Mouse (Mus musculus): ENCODE results near the gene Gdf9. TPM values are rescaled to one million over a fixed set of nuclear protein-coding genes. Genes with fewer than 3 reads are reported as not detected.

Gene Gdf9
- polyA plus RNA-seq, 1 experiment from 2014 or later = 0.89 TPM

DNA sequence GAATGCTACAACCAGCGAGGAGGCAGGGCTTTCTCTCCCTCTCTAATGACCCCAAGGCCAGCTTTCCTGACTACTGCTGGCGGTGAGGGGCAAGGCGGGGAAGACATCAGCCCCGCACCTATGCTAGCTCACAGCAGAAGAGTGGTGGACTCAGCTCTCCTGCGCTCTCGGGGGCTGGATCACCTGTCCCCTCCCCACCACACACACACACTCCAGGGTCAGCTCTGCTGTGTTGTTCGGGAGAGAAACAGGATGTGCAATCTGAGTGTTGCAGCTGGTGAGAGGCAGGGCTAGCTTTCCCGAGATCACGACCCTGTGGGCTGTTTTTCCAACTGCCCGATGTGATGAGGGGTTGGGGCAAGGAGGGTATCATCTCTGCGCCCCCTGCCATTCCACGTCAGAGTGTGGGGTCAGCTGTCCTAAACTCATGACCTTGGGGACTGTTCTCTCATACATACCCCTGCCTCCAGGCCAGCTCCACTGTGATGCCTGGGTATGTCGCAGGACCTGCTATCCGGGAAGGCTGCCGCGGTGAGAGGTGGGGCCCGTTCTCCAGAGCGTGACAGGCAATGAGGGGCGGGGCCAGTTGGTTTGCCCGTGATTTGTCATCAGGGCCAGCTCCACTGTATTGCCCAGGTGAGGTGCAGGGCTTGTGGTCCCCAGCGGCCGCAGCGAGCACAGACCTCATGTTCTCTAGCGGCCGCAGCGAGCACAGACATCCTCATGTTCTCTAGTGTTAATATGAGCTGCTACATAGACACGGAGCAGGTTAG is 56.2 kb downstream of the Gdf9 start:
- no peak overlapping the region for H3K27ac ChIP-seq (ENCODE audit: low read depth, low read length)
- peak overlapping the region; percentile 56 for H3K4me2 ChIP-seq
- H3K36me3 ChIP-seq (ENCODE audit: control insufficient read depth, insufficient read depth, low read length) = no peaks in the 10 kb centered on the region
- 13% methylated on average over 27 of the region's 27 CpGs for WGBS
- no peak; the same call in 1 of the 2 replicates for ATAC-seq (replicated peaks; ENCODE audit: low FRiP score)
- H3K9me3 ChIP-seq (ENCODE audit: control insufficient read depth, low read length) = no peaks in the 10 kb centered on the region
- no peak for DNase-seq (ENCODE audit: low spot score)
- peaks cover 13% of the 10 kb centered on the region for H3K27me3 ChIP-seq (replicated peaks; ENCODE audit: control insufficient read depth, insufficient read depth, low read length)
- H3K9ac ChIP-seq (ENCODE audit: low read depth, low read length) = no peak overlapping the region
- H3K4me1 ChIP-seq (replicated peaks; ENCODE audit: control insufficient read depth, insufficient read depth, low read length) = peaks cover 19% of the 10 kb centered on the region
- H3K4me3 ChIP-seq (ENCODE audit: low read depth, low read length) = peak overlapping the region; percentile 10; the same call in 1 of the 2 replicates

Small RNAs within 50 kb of the gene (microRNA-seq; reads per million reads assigned to microRNA genes)
- gene Mir6920 (ENCODE audit: borderline number of aligned reads) = not detected

Other genes with a start within 250 kb of the Gdf9 start
- gene Hspa4, start 130.6 kb upstream of the Gdf9 start, polyA plus RNA-seq (2014; fragmentation: Nextera tagmentation; extraction: Ambion mirVana) = 154 and 166 TPM in 2 replicates
- 36.7 and 37.9 TPM in 2 replicates for gene Zcchc10, start 106.3 kb upstream of the Gdf9 start, polyA plus RNA-seq (2014; fragmentation: Nextera tagmentation; extraction: Ambion mirVana)
- 16.5 and 17.3 TPM in 2 replicates for gene Aff4, start 80.2 kb upstream of the Gdf9 start, polyA plus RNA-seq (2014; fragmentation: Nextera tagmentation; extraction: Ambion mirVana)
- 5.1 and 6.5 TPM in 2 replicates for gene Leap2, start 7.9 kb upstream of the Gdf9 start, polyA plus RNA-seq (2014; fragmentation: Nextera tagmentation; extraction: Ambion mirVana)
- gene Uqcrq, start 192 bp upstream of the Gdf9 start, polyA plus RNA-seq (2014; fragmentation: Nextera tagmentation; extraction: Ambion mirVana) = 746 and 848 TPM in 2 replicates
- 0.10 TPM in 1 of 2 replicates, not detected in the other for gene Gm10447, start 26.1 kb downstream of the Gdf9 start, polyA plus RNA-seq (2014; fragmentation: Nextera tagmentation; extraction: Ambion mirVana)
- 2.6 and 2.7 TPM in 2 replicates for gene Shroom1, start 26.2 kb downstream of the Gdf9 start, polyA plus RNA-seq (2014; fragmentation: Nextera tagmentation; extraction: Ambion mirVana)
- gene Gm9837, start 39.5 kb downstream of the Gdf9 start, polyA plus RNA-seq (2014; fragmentation: Nextera tagmentation; extraction: Ambion mirVana) = not detected in 2 replicates
- not detected in 2 replicates for gene Gm9945, start 49.1 kb downstream of the Gdf9 start, polyA plus RNA-seq (2014; fragmentation: Nextera tagmentation; extraction: Ambion mirVana)
- 1.1 and 1.5 TPM in 2 replicates for gene Sowaha, start 49.3 kb downstream of the Gdf9 start, polyA plus RNA-seq (2014; fragmentation: Nextera tagmentation; extraction: Ambion mirVana)
- gene Sept8, start 88.2 kb downstream of the Gdf9 start, polyA plus RNA-seq (2014; fragmentation: Nextera tagmentation; extraction: Ambion mirVana) = 43.4 and 47.4 TPM in 2 replicates
- gene Kif3a, start 136.4 kb downstream of the Gdf9 start, polyA plus RNA-seq (2014; fragmentation: Nextera tagmentation; extraction: Ambion mirVana) = 22.3 and 27.4 TPM in 2 replicates
- gene Il4, start 187.6 kb downstream of the Gdf9 start, polyA plus RNA-seq (2014; fragmentation: Nextera tagmentation; extraction: Ambion mirVana) = 1.9 and 3.2 TPM in 2 replicates
- gene Il13, start 203.7 kb downstream of the Gdf9 start, polyA plus RNA-seq (2014; fragmentation: Nextera tagmentation; extraction: Ambion mirVana) = not detected in 2 replicates